Mouse (Mus musculus) CH12.LX (cell line): ENCODE measurements around the gene Elf5.

Source experiments
- CTCF ChIP-seq, 2 experiments: IDR thresholded peaks in 1 of 2; conservative IDR thresholded peaks in 1 of 2; 2 replicates each; pipeline ENCODE4 v1.5.1; 2011 to 2012; ENCODE audit warnings: low read depth in 2 of 2, low read length in 2 of 2, improper control_type of control experiment in 1 of 2, inconsistent platforms in 1 of 2, mild to moderate bottlenecking in 1 of 2, moderate library complexity in 1 of 2
- MXI1 ChIP-seq: IDR thresholded peaks from 2 replicates; pipeline ENCODE4 v1.6.1; 2011; ENCODE audit warnings: mild to moderate bottlenecking, low read depth, low read length, improper control_type of control experiment

- TF ChIP-seq MXI1 (no peak), CTCF (conservative IDR thresholded peaks at IDR 0.05 in 1 of 2, IDR thresholded peaks at IDR 0.05 in 1 of 2; ENCODE audit: low read depth in 2 of 2, low read length in 2 of 2) (no peak)
These were observed 46.1 kb downstream of the Elf5 start for GRCm38 (mm10) chr2:103457628-103458027.
